Mouse (Mus musculus): ENCODE results near the gene Pafah2. TPM values are rescaled to one million over a fixed set of nuclear protein-coding genes. Genes with fewer than 3 reads are reported as not detected.

The Pafah2 gene
- polyA plus RNA-seq, 1 experiment from 2014 or later, result 9.2 TPM

GRCm38 (mm10) chr4:134453619-134454400 is 57.7 kb downstream of the Pafah2 start:
- Histone ChIP-seq H3K4me2 (replicated peaks) (peak overlapping the region; percentile 32), H3K36me3 (no peaks in the 10 kb centered on the region), H3K4me1 (peaks cover 33% of the 10 kb centered on the region), H3K4me3 (0 out of 2 replicates have a peak overlapping the region, but pooled peaks have one; percentile 8), H3K27me3 (peaks cover 11% of the 10 kb centered on the region), H3K9me3 (replicated peaks) (no peaks in the 10 kb centered on the region), H3K9ac (peak overlapping the region; percentile 29; the same call in 1 of the 2 replicates), H3K27ac (no peak overlapping the region)
- WGBS, result 22% methylated on average over 34 of the region's 34 CpGs
- ATAC-seq (ENCODE audit: low FRiP score), result no peak

GRCm38 (mm10) chr4:134455310-134455709 is 59.2 kb downstream of the Pafah2 start:
- WGBS, result 41% methylated on average over 6 of the region's 6 CpGs
- Histone ChIP-seq H3K9me3 (replicated peaks) (no peaks in the 10 kb centered on the region), H3K27me3 (peaks cover 11% of the 10 kb centered on the region), H3K4me1 (peaks cover 18% of the 10 kb centered on the region), H3K4me2 (replicated peaks) (no peak overlapping the region), H3K27ac (no peak overlapping the region), H3K36me3 (no peaks in the 10 kb centered on the region), H3K9ac (no peak overlapping the region), H3K4me3 (no peak overlapping the region)
- no peak for ATAC-seq (ENCODE audit: low FRiP score)

- no peak for ATAC-seq (ENCODE audit: low FRiP score)
- no peak overlapping the region for H3K4me2 ChIP-seq (replicated peaks)
- peaks cover 11% of the 10 kb centered on the region for H3K27me3 ChIP-seq
- no peak overlapping the region for H3K4me3 ChIP-seq
- peaks cover 5% of the 10 kb centered on the region for H3K4me1 ChIP-seq
- 64% methylated on average over 7 of the region's 7 CpGs for WGBS
- no peaks in the 10 kb centered on the region for H3K9me3 ChIP-seq (replicated peaks)
- H3K27ac ChIP-seq, result no peak overlapping the region
- H3K36me3 ChIP-seq, result no peaks in the 10 kb centered on the region
- no peak overlapping the region for H3K9ac ChIP-seq
Measured at GRCm38 (mm10) chr4:134457130-134457825, 61.2 kb downstream of the Pafah2 start.

DNA sequence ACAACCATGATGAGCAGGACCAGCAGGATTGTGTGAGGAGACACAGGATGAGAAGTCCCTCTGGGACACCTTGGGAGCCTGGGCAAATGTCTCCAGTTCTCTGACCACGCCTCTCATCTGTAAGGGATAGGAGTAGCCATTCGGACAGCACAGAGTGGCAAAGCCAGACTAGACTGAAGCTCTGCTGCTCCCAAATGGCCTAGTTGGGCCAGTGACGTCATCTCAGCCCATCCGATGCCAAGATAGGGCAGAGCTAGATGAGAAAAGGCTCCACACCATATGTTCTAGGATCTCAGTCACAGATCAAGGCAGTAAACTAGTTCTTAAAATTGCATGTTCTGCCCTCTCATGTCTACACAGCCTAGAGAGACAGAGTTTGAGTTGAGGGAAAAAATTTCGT is 62.7 kb downstream of the Pafah2 start:
- Histone ChIP-seq H3K4me3 (no peak overlapping the region), H3K9me3 (replicated peaks) (no peaks in the 10 kb centered on the region), H3K4me1 (peaks cover under 1% of the 10 kb centered on the region), H3K27ac (no peak overlapping the region), H3K4me2 (replicated peaks) (no peak overlapping the region), H3K36me3 (no peaks in the 10 kb centered on the region), H3K9ac (no peak overlapping the region), H3K27me3 (peaks cover 6% of the 10 kb centered on the region)
- 85% methylated on average over 5 of the region's 5 CpGs for WGBS
- no peak for ATAC-seq (ENCODE audit: low FRiP score)

GRCm38 (mm10) chr4:134460277-134460676 is 64.2 kb downstream of the Pafah2 start:
- 84% methylated on average over 10 of the region's 10 CpGs for WGBS
- Histone ChIP-seq H3K4me3 (no peak overlapping the region), H3K27me3 (peaks cover 2% of the 10 kb centered on the region; the same call in 1 of the 2 replicates)

DNA sequence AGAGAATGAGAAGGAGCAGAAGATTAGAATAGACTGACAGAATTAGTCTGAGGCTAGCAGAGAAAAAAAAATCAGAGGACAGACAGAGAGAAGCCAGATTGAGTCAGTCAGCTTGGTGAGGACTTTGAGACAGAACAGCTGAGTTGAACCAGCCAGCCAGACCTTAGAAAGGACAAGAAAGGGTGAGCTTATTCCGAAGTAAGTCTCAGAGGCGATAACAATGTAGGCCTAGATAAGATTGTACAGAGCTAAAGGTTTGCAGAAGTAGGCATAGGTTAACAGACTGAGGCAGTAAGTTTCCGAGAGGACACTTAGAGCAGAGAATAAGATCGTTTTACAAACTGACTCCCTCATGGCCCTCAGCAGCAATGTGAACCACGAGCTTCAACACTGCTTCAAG is 65.1 kb downstream of the Pafah2 start:
- peaks cover 8% of the 10 kb centered on the region for H3K4me1 ChIP-seq
- H3K4me2 ChIP-seq (replicated peaks), result no peak overlapping the region
- 89% methylated on average over 5 of the region's 5 CpGs for WGBS
- H3K9ac ChIP-seq, result no peak overlapping the region
- no peak for ATAC-seq (ENCODE audit: low FRiP score)
- H3K36me3 ChIP-seq, result no peaks in the 10 kb centered on the region
- H3K27ac ChIP-seq, result no peak overlapping the region
- H3K4me3 ChIP-seq, result no peak overlapping the region
- H3K9me3 ChIP-seq (replicated peaks), result no peaks in the 10 kb centered on the region
- no peaks in the 10 kb centered on the region; the same call in 1 of the 2 replicates for H3K27me3 ChIP-seq

More at GRCm38 (mm10) chr4:134460277-134460676, 64.2 kb downstream of the Pafah2 start:
- Histone ChIP-seq H3K9ac (no peak overlapping the region), H3K4me2 (replicated peaks) (no peak overlapping the region), H3K27ac (no peak overlapping the region), H3K4me1 (no peaks in the 10 kb centered on the region), H3K36me3 (no peaks in the 10 kb centered on the region), H3K9me3 (replicated peaks) (no peaks in the 10 kb centered on the region)
- no peak for ATAC-seq (ENCODE audit: low FRiP score)

DNA sequence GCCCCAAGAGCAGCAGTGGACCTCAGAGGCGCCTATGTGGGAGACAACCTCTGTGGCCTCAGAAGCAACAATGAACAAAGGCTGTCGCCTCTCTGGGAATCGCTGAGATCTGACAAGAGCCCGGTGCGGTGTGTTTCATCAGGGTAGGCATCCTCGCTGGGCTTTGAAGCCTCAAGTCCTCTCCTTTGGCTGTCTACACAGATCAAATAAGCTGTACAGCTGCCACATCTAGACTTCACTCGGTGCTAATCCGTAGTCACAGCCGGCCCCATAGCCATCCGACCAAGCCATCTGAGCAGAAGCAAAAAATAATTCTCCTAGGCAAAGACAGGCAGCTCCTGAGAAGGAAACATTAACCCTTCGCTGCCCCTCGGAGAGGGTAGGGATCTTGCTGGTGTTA is 69.7 kb downstream of the Pafah2 start:
- ATAC-seq (ENCODE audit: low FRiP score), result no peak
- Histone ChIP-seq H3K4me1 (peaks cover 18% of the 10 kb centered on the region), H3K4me3 (no peak overlapping the region), H3K9ac (peak overlapping the region; percentile 15; the same call in 1 of the 2 replicates), H3K4me2 (replicated peaks) (peak overlapping the region; percentile 15), H3K27ac (peak overlapping the region; percentile 98), H3K27me3 (no peaks in the 10 kb centered on the region), H3K9me3 (replicated peaks) (no peaks in the 10 kb centered on the region), H3K36me3 (peaks cover 1% of the 10 kb centered on the region)
- WGBS, result 36% methylated on average over 12 of the region's 12 CpGs

- Histone ChIP-seq H3K36me3 (peaks cover 9% of the 10 kb centered on the region), H3K4me3 (peak overlapping the region; percentile 82), H3K9ac (peak overlapping the region; percentile 98), H3K27ac (peak overlapping the region; percentile 98), H3K9me3 (replicated peaks) (no peaks in the 10 kb centered on the region), H3K4me1 (peaks cover 25% of the 10 kb centered on the region), H3K27me3 (no peaks in the 10 kb centered on the region), H3K4me2 (replicated peaks) (peak overlapping the region; percentile 91)
- 56% methylated on average over 11 of the region's 11 CpGs for WGBS
- no peak for ATAC-seq (ENCODE audit: low FRiP score)
Measured at GRCm38 (mm10) chr4:134466381-134467262, 70.5 kb downstream of the Pafah2 start.

- ATAC-seq (ENCODE audit: low FRiP score), result peak; percentile 31
- under 1% methylated on average over 31 of the region's 31 CpGs for WGBS
- no peaks in the 10 kb centered on the region for H3K9me3 ChIP-seq (replicated peaks)
- peak overlapping the region; percentile 82 for H3K4me3 ChIP-seq
- no peaks in the 10 kb centered on the region for H3K27me3 ChIP-seq
- peak overlapping the region; percentile 98 for H3K9ac ChIP-seq
- peaks cover 32% of the 10 kb centered on the region for H3K4me1 ChIP-seq
- H3K36me3 ChIP-seq, result peaks cover 18% of the 10 kb centered on the region
- peak overlapping the region; percentile 91 for H3K4me2 ChIP-seq (replicated peaks)
- H3K27ac ChIP-seq, result peak overlapping the region; percentile 98
Measured at GRCm38 (mm10) chr4:134467435-134468214, 71.5 kb downstream of the Pafah2 start.

DNA sequence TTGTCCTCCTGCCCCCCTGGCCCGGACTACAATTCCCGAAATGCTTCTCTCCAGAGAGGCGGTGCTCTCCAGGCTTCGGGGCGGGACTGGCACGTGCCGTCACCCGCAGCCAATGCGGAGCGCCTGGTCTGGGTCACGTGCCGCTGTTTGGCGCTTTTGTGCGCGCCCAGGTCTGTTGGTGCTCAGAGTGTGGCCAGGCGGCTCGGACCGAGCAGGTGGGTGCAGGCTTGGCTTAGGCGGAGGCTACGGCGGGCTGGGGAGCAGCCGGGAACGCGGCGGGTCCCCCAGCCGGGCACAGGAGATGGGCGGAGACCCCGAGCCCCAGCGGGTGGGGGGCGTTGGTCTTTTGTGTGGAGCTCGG is 72.1 kb downstream of the Pafah2 start, which contains the start of gene Stmn1:
Gene Stmn1, plus strand, starts transcription at position 106 of the 361 bp plus-strand sequence.
- under 1% methylated on average over 26 of the region's 31 CpGs for WGBS

GRCm38 (mm10) chr4:134468578-134469266 is 72.6 kb downstream of the Pafah2 start:
- H3K27ac ChIP-seq, result peak overlapping the region; percentile 98
- peak overlapping the region; percentile 98 for H3K9ac ChIP-seq
- H3K4me1 ChIP-seq, result peaks cover 38% of the 10 kb centered on the region
- under 1% methylated on average over 64 of the region's 68 CpGs for whole genome bisulfite sequencing
- peaks cover 25% of the 10 kb centered on the region for H3K36me3 ChIP-seq
- no peaks in the 10 kb centered on the region for H3K27me3 ChIP-seq
- peak; percentile 83 for ATAC-seq (ENCODE audit: low FRiP score)
- H3K9me3 ChIP-seq (replicated peaks), result no peaks in the 10 kb centered on the region
- H3K4me3 ChIP-seq, result peak overlapping the region; percentile 82
- H3K4me2 ChIP-seq (replicated peaks), result peak overlapping the region; percentile 91

More for the DNA sequence above, 72.1 kb downstream of the Pafah2 start, which contains the start of gene Stmn1:
- Histone ChIP-seq H3K36me3 (peaks cover 24% of the 10 kb centered on the region), H3K4me3 (peak within 1 kb of the TSS; percentile 82), H3K4me1 (peaks cover 37% of the 10 kb centered on the region), H3K4me2 (replicated peaks) (peak within 1 kb of the TSS; percentile 91), H3K27me3 (no peaks in the 10 kb centered on the region), H3K9me3 (replicated peaks) (no peaks in the 10 kb centered on the region), H3K9ac (peak within 1 kb of the TSS; percentile 98), H3K27ac (peak within 1 kb of the TSS; percentile 98)
- ATAC-seq (ENCODE audit: low FRiP score), result peak; percentile 95
